Mouse (Mus musculus) right cerebral cortex, postnatal 36 days (tissue): ENCODE measurements around the gene Fcor.

Experiments used
- DNase-seq, 2 experiments: peaks; one replicate each; pipeline ENCODE4 v3.0.0; 2022; ENCODE audit warnings: low spot score in 2 of 2, mixed read lengths in 1 of 2

The Fcor gene

DNA sequence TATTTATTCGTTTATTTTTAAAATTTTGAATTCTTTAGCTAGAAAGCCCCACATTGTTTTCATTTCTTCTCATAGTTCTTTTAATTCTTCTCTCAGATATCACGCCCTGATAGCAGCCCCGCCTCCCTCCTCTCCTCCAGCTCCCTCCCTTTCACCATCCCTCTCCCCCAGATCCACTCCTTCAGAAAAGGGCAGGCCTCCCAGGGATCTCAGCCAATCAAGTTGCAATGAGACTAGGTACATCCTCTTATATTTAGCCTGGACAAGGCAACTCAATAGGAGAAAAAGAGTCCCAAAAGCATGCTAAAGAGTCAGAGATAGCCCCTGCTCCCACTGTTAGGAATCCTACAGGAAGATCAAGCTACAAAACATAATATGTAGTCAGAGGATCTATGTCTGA lies 2.5 kb upstream of the Fcor start:
- no peak for DNase-seq

DNA sequence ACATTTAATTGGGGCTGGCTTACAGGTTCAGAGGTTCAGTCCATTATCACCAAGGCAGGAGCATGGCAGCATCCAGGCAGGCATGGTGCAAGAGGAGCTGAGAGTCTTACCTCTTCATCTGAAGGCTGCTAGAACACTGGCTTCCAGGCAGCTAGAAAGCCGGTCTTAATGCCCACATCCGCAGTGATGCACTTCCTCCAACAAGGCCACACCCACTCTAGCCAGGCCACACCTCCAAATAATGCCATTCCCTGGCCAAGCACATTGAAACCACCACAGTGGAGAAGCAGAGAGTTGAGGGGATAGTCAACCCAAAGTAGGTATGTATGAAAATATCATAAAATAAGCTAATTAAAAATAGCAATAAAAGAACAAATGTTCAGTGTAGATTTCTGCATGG lies 1.8 kb downstream of the Fcor start:
- DNase-seq: no peak

GRCm38 (mm10) chr8:3665507-3665906 lies 6.7 kb downstream of the Fcor start, which contains the start of gene Mcemp1:
TSS of gene Mcemp1 (plus strand) at chr8:3665754.
- DNase-seq: no peak

DNA sequence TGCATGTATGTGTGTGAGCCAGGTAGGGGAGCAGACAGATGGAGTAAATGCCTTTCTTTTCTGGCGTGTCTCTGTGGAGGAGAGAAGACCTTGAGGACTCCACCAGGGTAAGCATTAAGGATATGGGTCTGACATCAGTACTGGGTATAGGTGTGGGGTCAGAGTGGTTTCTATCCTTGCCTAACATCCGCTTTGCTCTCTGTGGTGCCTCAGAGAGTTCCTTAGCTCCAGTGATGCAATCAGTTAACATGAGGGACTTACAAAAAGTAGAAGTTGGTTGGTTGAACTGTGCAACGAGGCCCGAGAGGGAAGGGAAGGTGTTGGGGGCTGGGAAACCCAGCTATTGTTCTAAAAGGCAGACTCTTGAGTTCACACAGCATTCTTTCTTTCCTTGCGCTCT lies 7.8 kb downstream of the Fcor start:
- DNase-seq: no peak

DNA sequence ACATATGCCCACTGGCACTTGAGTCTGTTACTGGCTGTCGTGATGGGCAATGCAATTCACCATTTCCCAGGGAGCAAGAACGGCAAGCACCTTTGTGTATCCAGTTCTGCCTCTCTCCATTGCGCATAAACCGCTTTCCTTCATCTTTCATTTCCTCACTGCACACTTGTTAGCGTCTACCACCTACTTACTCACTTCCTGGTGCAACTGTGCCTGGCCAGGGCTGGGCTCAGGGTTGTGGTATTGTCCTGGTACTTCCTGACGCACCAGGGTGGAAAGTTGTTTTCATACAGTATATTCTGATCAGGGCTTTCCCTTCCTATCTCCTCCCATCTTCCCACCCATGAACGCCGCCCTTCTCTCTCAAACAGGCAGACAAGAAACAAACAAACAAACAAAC lies 11.3 kb downstream of the Fcor start:
- DNase-seq: no peak

- peak; percentile 26 to 41 for DNase-seq
These were observed 15.3 kb downstream of the Fcor start for GRCm38 (mm10) chr8:3656725-3657381.

GRCm38 (mm10) chr8:3655526-3655925 lies 16.6 kb downstream of the Fcor start, which contains the start of gene Retn:
TSS of gene Retn (plus strand) at chr8:3655770.
- no peak for DNase-seq

- DNase-seq: no peak
These were observed 17.2 kb downstream of the Fcor start for GRCm38 (mm10) chr8:3654726-3655508.

DNA sequence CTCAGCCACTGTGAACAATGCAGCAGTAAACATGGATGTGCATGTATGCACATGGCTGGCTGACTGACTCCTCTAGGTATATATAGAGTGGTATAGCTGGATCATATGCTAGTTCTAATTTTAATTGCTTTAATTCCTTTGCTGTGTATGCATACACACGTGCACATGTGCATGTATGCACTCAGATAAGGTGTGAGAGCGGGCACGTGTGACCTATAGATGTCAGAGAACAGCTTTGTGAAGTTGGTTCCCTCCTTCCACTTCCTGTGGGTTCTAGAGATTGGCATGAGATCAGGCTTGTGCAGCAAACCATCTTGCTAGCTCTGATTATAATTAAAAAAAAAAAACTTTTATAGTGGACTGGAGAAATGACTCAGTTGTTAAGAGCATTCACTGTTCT lies 19.3 kb downstream of the Fcor start:
- DNase-seq: no peak

DNA sequence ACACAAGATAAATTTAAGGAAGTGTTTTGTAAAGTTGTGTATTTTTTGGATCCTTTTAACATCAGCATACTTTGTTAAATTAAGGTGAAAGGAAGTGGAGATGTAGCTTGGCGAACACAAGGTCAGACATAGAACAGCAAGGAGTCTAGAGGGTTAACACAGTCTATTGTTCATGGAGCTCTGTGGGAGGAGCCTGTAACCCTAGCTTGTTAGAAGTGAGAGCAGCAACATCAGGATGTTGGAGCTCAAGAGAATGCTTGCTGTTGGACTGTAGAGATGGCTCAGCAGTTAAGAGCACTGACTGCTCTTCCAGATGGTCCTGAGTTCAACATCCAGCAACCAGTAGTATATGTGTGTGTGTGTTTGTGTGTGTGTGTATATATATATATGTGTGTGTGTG lies 23.2 kb downstream of the Fcor start:
- DNase-seq: no peak

- DNase-seq: no peak
These were observed 23.9 kb downstream of the Fcor start for GRCm38 (mm10) chr8:3648268-3648667.

GRCm38 (mm10) chr8:3647561-3647960 lies 24.6 kb downstream of the Fcor start:
- no peak for DNase-seq

- DNase-seq: no peak
These were observed 25.2 kb downstream of the Fcor start for GRCm38 (mm10) chr8:3646824-3647531.

DNA sequence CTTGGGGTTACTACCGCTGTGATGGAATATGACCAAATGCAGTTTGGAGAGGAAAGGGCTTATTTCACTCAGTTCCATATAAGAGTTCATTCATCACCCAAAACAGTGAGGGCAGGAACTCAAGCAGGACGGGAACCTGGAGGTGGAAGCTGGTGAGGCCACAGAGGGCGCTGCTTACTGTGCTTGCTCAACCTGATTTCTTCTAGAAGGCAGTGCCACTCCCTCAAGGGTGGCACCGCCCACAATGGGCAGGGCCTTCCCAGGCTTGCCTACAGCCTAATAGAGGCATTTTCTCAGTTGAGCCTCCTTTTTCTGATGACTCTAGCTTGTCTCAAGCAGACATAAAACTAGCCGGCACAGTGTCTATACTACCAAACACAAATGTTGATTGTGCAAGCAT lies 26.4 kb downstream of the Fcor start:
- no peak for DNase-seq

DNA sequence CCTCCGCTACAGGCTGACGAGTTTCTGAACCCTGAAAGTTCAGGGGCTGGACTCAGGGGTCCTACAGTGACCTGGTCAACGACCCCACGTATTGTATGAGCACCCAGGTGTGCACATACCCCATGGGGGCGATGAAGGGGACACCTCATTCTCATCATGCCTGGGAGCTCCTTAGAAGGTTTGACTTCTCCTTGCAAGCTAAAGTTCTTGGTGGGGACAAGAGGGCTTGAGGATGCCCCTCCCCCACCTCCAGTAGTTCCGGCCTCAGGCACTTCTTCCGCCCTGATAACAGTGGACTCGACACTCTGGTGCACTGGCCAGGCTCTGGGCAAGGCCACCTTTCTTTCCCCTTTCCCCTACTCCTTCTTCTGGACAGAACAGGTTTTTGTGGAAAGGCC lies 40.7 kb downstream of the Fcor start:
- no peak for DNase-seq

DNA sequence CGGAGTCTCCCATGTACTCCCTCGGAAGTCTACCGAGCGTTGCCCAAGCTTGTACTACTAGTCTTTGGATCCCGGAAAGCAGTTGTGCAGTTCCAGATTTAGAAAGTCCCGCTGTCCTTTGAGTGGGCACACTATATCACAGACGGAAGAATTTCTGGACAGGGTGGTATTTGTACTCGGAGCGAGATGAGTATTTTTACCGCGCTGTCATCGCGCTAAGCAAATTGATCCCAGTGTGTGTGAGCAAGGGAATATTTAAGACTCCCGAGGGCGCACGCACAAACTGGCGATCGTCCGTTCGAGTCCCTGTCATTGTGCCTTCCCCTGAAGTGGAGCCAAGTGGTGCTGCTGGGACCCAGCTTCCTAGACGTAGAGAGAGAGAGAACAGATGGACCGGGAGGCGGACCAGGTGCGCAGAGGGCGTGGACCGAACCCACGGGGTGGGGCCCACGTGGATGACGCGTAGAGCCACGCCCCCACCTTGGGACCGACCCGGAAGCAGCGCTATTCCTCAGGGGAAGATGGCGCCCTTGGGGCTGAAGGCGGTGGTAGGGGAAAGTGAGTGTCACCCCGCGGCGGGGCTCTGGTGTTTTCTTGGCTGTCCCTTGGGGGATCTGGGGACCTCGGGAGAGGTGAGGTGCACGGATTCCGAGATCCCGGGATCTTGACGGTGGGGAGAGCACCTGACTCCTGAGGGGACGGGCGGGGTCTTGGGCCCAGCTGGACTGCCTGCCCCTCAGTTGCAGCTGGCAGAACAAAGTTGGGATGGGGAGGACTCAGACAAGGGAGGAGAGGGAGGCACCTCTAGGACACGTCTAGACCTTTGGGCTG lies 41.3 kb downstream of the Fcor start, which contains the start of gene Stxbp2:
Stxbp2 (plus strand) TSS at position 309 of the 831 bp plus-strand sequence.
- peak; percentile 61 to 63 for DNase-seq

DNA sequence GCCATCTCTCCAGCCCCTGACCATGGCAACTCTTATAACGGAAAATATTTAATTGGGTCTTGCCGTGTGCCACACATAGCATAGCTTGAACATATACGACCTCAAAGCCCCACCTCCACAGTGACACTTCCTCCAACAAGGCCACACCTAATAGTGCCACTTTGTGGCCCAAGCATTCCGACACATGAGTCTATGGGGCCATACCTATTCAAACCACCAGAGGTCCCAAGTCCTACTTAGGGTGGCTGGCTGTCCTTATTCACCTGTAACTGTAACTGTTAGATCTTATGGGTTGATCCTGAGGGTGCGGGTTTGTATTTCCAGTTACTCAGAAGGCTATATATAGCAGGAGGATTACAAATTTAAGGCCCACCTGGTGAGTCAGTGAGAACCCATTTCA lies 44.1 kb downstream of the Fcor start:
- DNase-seq: no peak

- no peak for DNase-seq
These were observed 45.2 kb downstream of the Fcor start for GRCm38 (mm10) chr8:3626971-3627370.

DNA sequence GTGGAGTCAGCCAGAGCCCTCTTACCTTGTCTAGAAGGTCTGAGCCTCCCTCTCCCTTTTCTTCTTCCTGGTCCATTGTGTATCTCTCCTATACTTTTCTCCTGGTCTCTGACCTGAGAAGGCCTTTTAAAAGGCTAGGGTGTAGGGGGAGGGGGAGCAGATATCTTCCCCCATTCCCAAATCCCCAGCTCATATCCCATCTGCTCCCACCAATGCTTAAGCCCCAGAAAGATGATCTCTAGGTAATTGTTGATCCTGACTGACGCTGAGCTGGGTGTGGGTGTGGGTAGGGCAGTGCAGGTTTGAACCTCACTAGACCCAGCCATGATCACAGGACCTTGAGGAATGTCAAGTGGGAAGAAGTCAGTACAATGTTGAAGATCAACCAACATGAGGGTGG lies 46.7 kb downstream of the Fcor start, which contains the start of gene Pcp2:
Pcp2 (minus strand) TSS at position 101 of the 400 bp plus-strand sequence.
- no peak for DNase-seq

GRCm38 (mm10) chr8:3622119-3622518 lies 50.0 kb downstream of the Fcor start:
- DNase-seq: no peak

DNA sequence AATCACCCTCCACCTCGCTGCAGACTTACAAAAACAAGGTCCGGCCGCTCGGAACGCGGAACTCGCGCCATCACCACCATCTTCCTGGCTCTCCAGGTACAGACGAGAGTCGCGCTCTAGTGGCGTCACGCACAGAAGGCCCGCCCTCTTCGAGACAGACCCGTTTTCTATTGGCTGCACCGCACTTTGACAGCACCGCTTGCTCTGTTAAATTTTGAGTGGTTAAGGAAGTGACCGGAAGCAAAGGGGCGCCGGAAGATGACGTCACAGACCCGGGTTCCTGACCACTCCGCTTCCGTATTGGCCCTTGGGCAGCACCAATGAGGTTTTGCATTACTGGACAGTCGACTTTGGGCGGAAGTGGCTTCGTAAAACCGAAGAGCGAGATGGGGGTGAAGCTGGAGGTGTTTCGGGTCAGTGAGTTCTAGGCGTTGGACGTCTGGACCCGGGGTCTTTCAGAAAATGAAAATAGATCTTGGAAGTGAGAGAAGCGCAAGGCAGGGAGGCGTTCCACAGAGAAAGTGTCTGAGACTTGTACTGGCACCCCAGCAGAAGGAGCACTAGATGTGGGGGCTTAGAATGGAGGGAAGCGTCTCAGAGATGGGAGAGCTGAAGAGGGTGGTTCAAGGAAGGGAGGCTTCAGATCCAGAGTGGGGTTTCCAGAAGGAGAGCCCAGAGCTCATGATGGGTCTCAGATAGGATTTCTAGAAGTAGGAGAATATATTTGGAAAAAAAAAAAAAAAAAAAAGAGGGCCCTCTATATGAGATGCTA lies 50.8 kb downstream of the Fcor start, which contains the start of the genes Xab2 and Pet100:
Xab2 (minus strand) TSS at position 118 of the 772 bp plus-strand sequence.
Pet100 (plus strand) TSS at position 350 of the 772 bp plus-strand sequence.
- peak; percentile 99 to 100 for DNase-seq
